Mouse (Mus musculus): ENCODE results near the gene Nipa2.

DNA sequence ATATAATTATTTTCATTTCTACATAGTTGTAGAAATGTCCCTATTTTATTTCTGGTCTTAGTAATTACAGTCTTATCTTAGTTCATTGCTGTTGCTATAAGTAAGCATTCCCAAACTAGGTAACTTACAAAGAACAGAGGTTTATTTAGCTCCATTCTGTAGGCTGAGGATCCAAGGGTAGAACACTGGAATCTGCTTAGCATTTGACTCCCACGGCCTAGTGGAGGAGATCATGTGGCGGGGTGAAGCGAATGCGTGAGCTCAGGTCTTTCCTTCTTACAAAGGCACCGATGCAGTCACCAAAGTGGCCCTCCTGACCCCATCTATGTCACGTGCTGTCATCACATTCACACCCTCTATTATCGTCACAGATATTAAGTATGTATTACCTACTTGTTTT is 29.6 kb upstream of the Nipa2 start:
- no peak for TF ChIP-seq CTCF (IDR thresholded peaks at IDR 0.05; ENCODE audit: insufficient read depth, low read depth, low read length)
- TF ChIP-seq POLR2A (IDR thresholded peaks at IDR 0.05; ENCODE audit: insufficient read depth, low read depth, low read length): no peak

Measured in olfactory bulb, adult 2 months (tissue).